Mouse (Mus musculus) neural tube, embryonic 13.5 days (tissue): ENCODE measurements around the gene Spag9. TPM values are rescaled to one million over a fixed set of nuclear protein-coding genes. Genes with fewer than 3 reads are reported as not detected.

Experiments used
- ATAC-seq: fragments of 200-750 bp; cut with Nextera tagmentation; 2 replicates; pipeline ENCODE4 v1.8.0; 2017; ENCODE audit warnings: low read depth, mild to moderate bottlenecking, moderate TSS enrichment, moderate library complexity
- H3K27ac ChIP-seq: fragments of 300-500 bp; sonication (generic); replicated peaks from 2 replicates; pipeline ENCODE4 v1.5.1; 2015; ENCODE audit warnings: moderate library complexity, mild to moderate bottlenecking, inconsistent platforms
- H3K27me3 ChIP-seq: fragments of 300-500 bp; sonication (generic); 2 replicates; pipeline ENCODE4 v1.6.1; 2015; ENCODE audit warnings: mild to moderate bottlenecking, inconsistent platforms
- H3K36me3 ChIP-seq: fragments of 300-500 bp; sonication (generic); 2 replicates; pipeline ENCODE4 v1.6.1; 2015; ENCODE audit warnings: mild to moderate bottlenecking, inconsistent platforms
- H3K4me1 ChIP-seq: fragments of 300-500 bp; sonication (generic); replicated peaks from 2 replicates; pipeline ENCODE4 v1.6.1; 2015; ENCODE audit warnings: inconsistent platforms
- H3K4me2 ChIP-seq: fragments of 300-500 bp; sonication (generic); 2 replicates; pipeline ENCODE4 v1.6.1; 2015; ENCODE audit warnings: inconsistent platforms, mild to moderate bottlenecking, moderate library complexity
- H3K4me3 ChIP-seq: fragments of 300-500 bp; sonication (generic); 2 replicates; pipeline ENCODE4 v1.5.1; 2015; ENCODE audit warnings: mild to moderate bottlenecking, inconsistent platforms
- H3K9ac ChIP-seq: fragments of 300-500 bp; sonication (generic); 2 replicates; pipeline ENCODE4 v1.6.1; 2015; ENCODE audit warnings: moderate library complexity, mild to moderate bottlenecking, inconsistent platforms
- H3K9me3 ChIP-seq: fragments of 300-500 bp; sonication (generic); 2 replicates; pipeline ENCODE4 v1.6.1; 2016; ENCODE audit warnings: inconsistent platforms
- WGBS: fragments of 180-500 bp; shearing (Covaris S2); methylation state at CpG from one replicate; pipeline ENCODE4 v1.1.7; 2015; 5-methylcytosine and 5-hydroxymethylcytosine counted together
- polyA plus RNA-seq: library from polyadenylated mRNA; unstranded; fragments of >200 nt; fragmentation: Nextera tagmentation; extraction: Ambion mirVana; gene quantifications from 2 replicates; pipeline ENCODE4 v1.2.1, GENCODE M21; 2015

Spag9 gene
- polyA plus RNA-seq, 1 experiment from 2014 or later: 82.4 TPM

DNA sequence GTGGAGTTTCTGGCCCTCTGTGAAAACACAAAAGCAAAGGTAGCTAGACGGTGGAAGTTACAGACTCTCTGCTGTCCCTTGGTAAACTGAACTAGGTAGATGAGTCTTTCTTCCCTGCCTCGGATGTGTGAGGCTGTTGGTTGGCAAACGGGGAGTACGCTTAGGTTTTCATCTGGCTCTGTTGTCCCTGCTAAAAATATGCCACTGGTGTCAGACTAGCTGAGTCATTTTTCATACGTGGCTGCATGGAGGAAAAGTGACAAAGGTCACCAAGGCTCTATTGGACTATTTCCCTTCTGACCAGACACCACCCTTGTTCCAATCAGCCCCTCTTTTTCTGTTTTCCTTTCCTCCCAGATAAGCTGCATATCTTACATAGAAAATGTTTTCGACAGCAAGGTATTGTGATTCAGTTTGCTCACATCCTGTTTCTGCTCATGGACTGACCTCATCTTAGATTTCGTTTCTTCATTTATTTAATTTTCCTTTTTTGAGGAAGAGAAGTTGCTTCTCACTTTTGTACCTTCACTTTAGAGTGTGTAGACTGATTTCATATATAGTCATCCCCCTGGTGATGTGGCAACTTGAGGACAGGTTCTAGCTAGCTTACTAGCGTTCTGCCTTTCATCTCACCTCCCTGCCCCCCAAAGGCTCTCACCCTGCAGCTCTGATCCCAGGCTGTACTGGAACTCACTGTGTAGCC, 8.1 kb upstream of the Spag9 start:
- peak overlapping the region; percentile 38; the same call in 1 of the 2 replicates for H3K27ac ChIP-seq

DNA sequence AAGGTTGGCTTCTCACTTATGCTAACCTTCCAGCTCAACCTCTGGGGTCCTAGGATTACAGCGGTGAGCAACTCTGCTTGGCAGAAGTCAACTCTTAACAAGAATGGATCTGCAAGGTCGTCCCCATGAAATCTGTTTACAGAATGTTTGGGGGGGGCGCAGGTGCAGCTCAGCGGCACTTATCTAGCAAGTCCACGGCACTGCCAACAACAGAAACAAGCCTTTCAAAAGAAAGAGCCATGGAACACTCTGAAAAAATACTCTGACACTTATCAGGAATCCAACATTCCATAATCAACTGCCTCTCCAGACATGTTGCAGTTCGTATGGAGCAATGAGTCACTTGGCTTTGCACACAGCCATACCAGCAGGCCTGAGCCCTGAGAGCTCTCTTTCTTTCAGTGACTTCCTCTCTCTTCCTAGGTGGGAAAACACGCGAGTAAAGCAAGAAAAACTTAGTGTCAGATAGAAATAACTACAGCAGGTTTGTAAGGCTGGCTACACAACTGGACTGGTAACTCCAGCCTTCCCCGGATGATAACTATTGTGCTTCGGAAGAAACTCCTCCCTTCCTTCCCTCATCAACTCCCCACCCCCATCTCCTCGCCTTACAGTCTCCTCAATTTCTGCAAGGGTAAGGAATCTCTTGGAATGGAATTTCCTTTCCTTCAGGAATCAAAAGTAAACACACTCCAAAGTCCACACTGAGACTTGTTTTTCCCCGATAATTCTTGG, 7.4 kb upstream of the Spag9 start:
- H3K9ac ChIP-seq: no peak overlapping the region
- ATAC-seq: no peak
- H3K27ac ChIP-seq: peak overlapping the region; percentile 38; the same call in 1 of the 2 replicates
- 69% methylated on average over 12 of the region's 12 CpGs for WGBS
- H3K27me3 ChIP-seq: peaks cover 7% of the 10 kb centered on the region; the same call in 1 of the 2 replicates
- H3K4me2 ChIP-seq: no peak overlapping the region
- H3K9me3 ChIP-seq: no peaks in the 10 kb centered on the region
- H3K36me3 ChIP-seq: no peaks in the 10 kb centered on the region
- H3K4me1 ChIP-seq: no peaks in the 10 kb centered on the region
- no peak overlapping the region for H3K4me3 ChIP-seq

More for the DNA sequence above, 8.1 kb upstream of the Spag9 start:
- 76% methylated on average over 8 of the region's 8 CpGs for WGBS
- H3K4me1 ChIP-seq: no peaks in the 10 kb centered on the region
- H3K36me3 ChIP-seq: no peaks in the 10 kb centered on the region
- ATAC-seq: no peak
- no peak overlapping the region for H3K9ac ChIP-seq
- no peak overlapping the region for H3K4me2 ChIP-seq
- no peak overlapping the region for H3K4me3 ChIP-seq
- H3K27me3 ChIP-seq: peaks cover 7% of the 10 kb centered on the region; the same call in 1 of the 2 replicates
- H3K9me3 ChIP-seq: no peaks in the 10 kb centered on the region

DNA sequence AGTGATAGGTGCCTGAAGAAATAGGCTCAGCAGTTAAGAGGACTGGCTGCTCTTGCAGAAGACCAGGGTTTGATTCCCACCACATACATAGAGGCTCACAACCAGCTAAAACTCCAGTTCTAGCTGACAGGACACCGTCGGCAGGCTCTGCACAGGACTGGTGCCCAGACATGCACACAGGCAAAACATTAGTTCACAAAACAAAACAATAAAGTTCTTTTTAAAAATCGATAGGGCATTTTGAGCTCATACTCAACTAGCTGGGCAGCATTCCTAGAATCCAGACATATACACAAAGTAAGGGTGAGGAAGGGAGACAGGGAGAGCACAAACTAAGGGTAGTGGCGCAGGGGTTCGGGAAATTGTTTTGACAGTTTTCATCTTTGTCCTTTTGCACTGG, 1.4 kb upstream of the Spag9 start:
- whole genome bisulfite sequencing: 73% methylated on average over 5 of the region's 5 CpGs
- Histone ChIP-seq H3K9me3 (no peaks in the 10 kb centered on the region), H3K36me3 (no peaks in the 10 kb centered on the region), H3K27ac (peak overlapping the region; percentile 95), H3K27me3 (peaks cover 2% of the 10 kb centered on the region; the same call in 1 of the 2 replicates), H3K4me1 (peaks cover 39% of the 10 kb centered on the region), H3K9ac (peak overlapping the region; percentile 78), H3K4me3 (peak overlapping the region; percentile 69), H3K4me2 (peak overlapping the region; percentile 83)
- no peak for ATAC-seq

DNA sequence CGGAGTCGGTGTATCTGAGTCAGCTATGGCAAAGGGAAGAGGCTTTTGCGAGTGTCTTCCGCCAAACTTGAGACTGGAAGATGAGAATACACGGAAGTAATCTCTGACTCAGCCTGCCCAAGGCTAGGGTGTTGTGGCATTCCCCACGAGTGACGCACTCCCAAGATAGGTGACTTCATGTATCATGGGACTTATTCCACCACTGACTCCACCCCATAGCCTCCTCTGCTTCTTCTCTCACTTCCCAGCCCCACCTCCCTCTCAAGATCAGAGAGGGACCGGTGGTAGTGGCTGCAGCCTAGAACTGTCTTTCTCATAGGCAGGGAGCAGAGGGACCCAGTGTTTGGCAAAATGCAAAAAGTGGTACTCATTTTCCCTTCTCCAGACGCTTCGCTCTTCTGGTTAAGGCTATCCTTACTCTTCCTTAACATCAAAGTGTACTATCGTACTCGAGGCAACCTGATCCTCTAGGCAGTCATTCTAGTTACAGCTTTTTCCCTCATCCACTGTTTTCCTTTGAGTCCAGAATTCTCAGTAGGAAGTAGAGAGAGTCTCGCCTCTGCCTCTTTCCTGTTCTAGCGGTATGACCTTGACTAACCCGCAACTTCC, 676 bp upstream of the Spag9 start:
- H3K36me3 ChIP-seq: no peaks in the 10 kb centered on the region
- H3K27me3 ChIP-seq: no peaks in the 10 kb centered on the region; the same call in 1 of the 2 replicates
- H3K4me1 ChIP-seq: peaks cover 42% of the 10 kb centered on the region
- H3K9me3 ChIP-seq: no peaks in the 10 kb centered on the region
- WGBS: 10% methylated on average over 15 of the region's 15 CpGs
- H3K27ac ChIP-seq: peak overlapping the region; percentile 95
- H3K9ac ChIP-seq: peak overlapping the region; percentile 78
- H3K4me3 ChIP-seq: peak overlapping the region; percentile 69
- peak overlapping the region; percentile 83 for H3K4me2 ChIP-seq
- ATAC-seq: peak; percentile 57

DNA sequence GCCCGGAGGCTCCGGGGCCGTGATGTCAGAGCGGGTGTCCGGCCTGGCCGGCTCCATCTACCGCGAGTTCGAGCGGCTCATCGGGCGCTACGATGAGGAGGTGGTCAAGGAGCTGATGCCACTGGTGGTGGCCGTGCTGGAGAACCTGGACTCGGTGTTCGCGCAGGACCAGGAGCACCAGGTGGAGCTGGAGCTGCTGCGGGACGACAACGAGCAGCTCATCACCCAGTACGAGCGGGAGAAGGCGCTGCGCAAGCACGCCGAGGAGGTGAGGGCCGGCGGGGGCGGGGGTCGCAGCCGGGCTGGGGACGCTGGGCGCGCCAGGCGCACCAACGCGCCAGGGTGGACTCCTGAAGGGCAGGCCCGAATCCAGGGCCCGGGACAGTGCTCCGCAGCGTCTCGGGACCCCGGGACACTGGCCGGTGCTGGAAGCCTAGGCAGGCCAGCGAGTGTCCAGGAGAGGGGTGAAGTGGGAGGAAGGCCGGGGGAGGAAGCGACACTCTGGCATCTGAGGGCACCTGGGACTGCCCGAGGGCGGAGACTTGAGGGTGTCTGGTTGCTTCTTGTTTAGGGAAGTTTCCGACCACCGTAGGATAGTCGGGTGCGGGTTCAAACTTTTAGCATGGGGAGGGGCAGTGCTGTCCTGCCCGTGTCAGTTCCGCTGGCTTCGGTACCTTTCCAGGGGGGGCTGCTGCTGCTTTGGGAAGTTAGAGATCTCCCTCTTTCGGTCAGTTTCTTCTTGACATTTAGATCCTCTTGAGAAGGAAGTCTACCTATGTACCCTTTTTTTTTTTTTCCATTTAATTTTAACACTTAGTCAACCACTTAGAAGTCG, 632 bp downstream of the Spag9 start:
- H3K9me3 ChIP-seq: no peaks in the 10 kb centered on the region
- H3K4me3 ChIP-seq: peak overlapping the region; percentile 69
- WGBS: under 1% methylated on average over 58 of the region's 58 CpGs
- peak overlapping the region; percentile 83 for H3K4me2 ChIP-seq
- H3K27me3 ChIP-seq: no peaks in the 10 kb centered on the region; the same call in 1 of the 2 replicates
- ATAC-seq: peak; percentile 70
- H3K36me3 ChIP-seq: no peaks in the 10 kb centered on the region
- peak overlapping the region; percentile 95 for H3K27ac ChIP-seq
- peak overlapping the region; percentile 91 for H3K9ac ChIP-seq
- peaks cover 42% of the 10 kb centered on the region for H3K4me1 ChIP-seq

DNA sequence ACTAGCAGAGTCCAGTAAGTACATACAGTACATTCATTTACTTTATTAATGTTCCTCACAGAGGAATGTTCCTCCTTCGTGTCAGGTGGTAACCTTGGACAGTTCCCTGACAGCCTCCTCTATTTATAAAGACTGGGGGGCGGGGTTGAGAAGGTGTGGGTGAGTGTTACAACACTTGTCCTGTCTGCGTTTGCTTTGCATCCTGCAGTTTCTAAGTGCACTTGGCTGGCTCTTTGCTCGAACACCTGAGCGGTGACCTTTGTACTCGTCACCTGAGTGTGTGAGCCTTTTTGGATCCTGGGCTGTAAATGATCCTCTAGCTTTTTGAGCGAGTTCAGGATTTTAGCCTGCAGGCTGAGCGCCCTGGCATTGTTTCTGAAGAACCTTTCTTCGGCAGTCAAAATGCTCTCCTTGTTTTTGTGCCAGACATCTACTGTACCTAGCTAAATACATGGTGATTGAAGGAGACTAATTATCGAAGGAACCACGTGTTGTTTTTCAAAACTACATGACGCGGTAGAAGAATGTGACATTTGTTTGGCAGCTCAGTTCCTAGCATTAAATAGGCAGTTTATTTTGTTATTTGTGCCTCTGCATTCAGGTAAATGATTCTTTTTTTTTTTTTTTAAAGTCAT, 1.4 kb downstream of the Spag9 start:
- peak overlapping the region; percentile 69 for H3K4me3 ChIP-seq
- peak overlapping the region; percentile 91 for H3K9ac ChIP-seq
- H3K9me3 ChIP-seq: no peaks in the 10 kb centered on the region
- peak overlapping the region; percentile 83 for H3K4me2 ChIP-seq
- peaks cover 42% of the 10 kb centered on the region for H3K4me1 ChIP-seq
- WGBS: 33% methylated on average over 13 of the region's 13 CpGs
- H3K27me3 ChIP-seq: no peaks in the 10 kb centered on the region
- H3K27ac ChIP-seq: no peak overlapping the region
- no peaks in the 10 kb centered on the region for H3K36me3 ChIP-seq
- no peak for ATAC-seq

DNA sequence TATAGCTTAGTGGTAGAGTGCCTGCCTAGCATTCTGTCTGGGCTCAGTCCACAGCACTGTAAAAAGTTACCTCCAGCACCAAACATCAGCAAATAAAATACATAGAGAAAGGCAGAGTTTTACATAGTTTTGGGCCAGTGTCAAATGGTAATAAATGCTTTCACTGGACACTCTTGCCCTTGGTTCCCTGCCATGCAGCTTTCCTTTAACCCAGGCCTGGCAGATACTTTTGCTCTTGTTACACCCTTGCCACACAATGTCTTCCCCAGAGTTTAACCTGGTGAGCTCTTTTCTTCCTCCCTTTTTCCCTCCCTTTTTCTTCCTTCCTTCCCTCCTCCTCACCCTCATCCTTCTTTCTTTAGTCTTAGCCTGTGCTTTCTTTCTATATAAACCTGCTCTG, 3.4 kb downstream of the Spag9 start:
- H3K4me3 ChIP-seq: no peak overlapping the region
- 0 out of 2 replicates have a peak, but pooled peaks cover 3% of the 10 kb centered on the region for H3K36me3 ChIP-seq
- ATAC-seq: no peak
- H3K27me3 ChIP-seq: no peaks in the 10 kb centered on the region
- peaks cover 42% of the 10 kb centered on the region for H3K4me1 ChIP-seq
- H3K9me3 ChIP-seq: no peaks in the 10 kb centered on the region
- no peak overlapping the region for H3K4me2 ChIP-seq
- no peak overlapping the region for H3K27ac ChIP-seq
- no peak overlapping the region for H3K9ac ChIP-seq

DNA sequence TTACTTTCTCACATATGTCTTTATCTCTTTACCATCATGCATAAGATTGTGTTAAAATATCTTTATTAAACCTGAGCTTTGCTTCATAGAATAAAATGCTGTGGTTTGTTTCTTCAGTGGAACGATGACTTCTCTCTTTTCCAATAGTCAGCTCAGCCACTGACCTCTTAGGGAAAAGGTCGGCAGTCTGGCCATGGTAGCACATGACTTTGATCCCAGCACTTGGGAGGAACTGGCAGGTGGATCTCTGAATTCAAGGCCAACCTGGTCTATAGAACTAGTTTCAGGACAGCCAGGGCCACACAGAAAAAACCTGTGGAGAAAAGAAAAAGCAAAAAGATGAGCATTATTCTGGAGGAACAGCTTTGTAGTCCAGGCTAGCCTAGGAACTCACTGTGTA, 7.5 kb downstream of the Spag9 start:
- H3K9me3 ChIP-seq: no peaks in the 10 kb centered on the region
- H3K27ac ChIP-seq: no peak overlapping the region
- no peak overlapping the region for H3K4me2 ChIP-seq
- peaks cover 14% of the 10 kb centered on the region for H3K4me1 ChIP-seq
- no peak overlapping the region for H3K4me3 ChIP-seq
- WGBS: 97% methylated on average over 2 of the region's 2 CpGs
- no peak overlapping the region for H3K9ac ChIP-seq
- 0 out of 2 replicates have a peak, but pooled peaks cover 3% of the 10 kb centered on the region for H3K36me3 ChIP-seq
- ATAC-seq: no peak
- H3K27me3 ChIP-seq: no peaks in the 10 kb centered on the region

DNA sequence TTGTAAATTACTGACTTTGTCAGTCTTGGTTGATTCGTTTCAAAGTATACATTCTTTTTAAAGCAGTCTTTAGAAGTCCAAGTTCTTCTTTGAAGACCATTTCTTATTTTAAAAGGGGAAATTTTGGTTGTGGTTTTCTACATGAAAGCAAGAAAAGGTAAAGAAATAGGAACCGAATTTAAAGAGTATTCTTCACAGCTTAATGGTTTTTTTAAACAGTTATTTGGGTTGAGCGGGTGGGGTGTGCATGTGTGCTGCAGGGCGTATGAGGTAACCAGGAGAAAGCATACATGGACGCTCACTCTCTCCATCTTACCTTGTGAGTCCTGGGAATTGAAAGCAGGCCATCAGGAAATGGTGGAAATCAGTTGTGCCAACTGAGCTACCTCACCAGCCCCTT, 23.2 kb downstream of the Spag9 start:
- Histone ChIP-seq H3K9me3 (no peaks in the 10 kb centered on the region), H3K4me3 (no peak overlapping the region), H3K9ac (no peak overlapping the region), H3K27me3 (no peaks in the 10 kb centered on the region), H3K4me2 (no peak overlapping the region), H3K27ac (no peak overlapping the region), H3K4me1 (peaks cover 5% of the 10 kb centered on the region; the same call in 1 of the 2 replicates), H3K36me3 (peaks cover 11% of the 10 kb centered on the region; the same call in 1 of the 2 replicates)
- ATAC-seq: no peak
- WGBS: 92% methylated on average over 5 of the region's 5 CpGs

DNA sequence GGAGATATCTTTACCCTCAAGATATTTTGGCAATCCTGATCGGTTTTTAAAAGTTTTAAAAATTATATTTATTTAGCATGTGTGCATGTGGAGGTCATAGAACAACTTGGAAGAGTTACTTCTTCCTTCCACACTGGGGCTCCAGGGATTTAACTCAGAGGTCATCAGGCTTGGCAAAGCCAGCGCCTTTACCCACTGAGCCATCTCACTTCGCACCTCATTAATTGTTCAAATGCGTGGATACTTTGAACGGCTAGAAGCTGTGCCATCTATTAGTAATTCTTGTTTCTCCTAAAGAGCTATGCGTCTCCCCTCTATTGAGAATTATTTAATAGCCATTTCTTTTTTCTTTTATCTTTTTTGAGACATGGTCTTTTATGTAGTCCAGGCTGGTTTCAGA, 24.5 kb downstream of the Spag9 start:
- H3K36me3 ChIP-seq: peaks cover 11% of the 10 kb centered on the region; the same call in 1 of the 2 replicates
- no peaks in the 10 kb centered on the region for H3K27me3 ChIP-seq
- no peak for ATAC-seq
- peaks cover 5% of the 10 kb centered on the region; the same call in 1 of the 2 replicates for H3K4me1 ChIP-seq
- H3K4me2 ChIP-seq: no peak overlapping the region
- no peak overlapping the region for H3K9ac ChIP-seq
- 57% methylated on average over 6 of the region's 6 CpGs for WGBS
- no peaks in the 10 kb centered on the region for H3K9me3 ChIP-seq
- no peak overlapping the region for H3K4me3 ChIP-seq
- no peak overlapping the region for H3K27ac ChIP-seq

DNA sequence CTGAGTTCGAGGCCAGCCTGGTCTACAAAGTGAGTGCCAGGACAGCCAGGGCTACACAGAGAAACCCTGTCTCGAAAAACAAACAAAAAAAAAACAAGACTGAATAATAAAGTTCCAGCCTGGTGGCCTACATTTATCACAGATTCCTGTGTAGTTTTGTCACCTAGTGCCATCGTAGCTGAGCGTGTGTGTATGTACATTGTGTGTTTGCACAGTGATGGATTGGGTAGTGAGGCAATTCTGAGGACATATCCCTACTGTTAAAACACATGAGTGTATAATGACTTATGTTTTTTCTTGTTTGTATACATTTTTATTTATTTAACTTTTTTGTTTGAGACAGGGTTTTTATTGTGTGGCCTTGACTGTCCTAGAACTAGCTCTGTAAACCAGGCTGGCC, 30.4 kb downstream of the Spag9 start:
- no peak overlapping the region for H3K9ac ChIP-seq
- H3K9me3 ChIP-seq: no peaks in the 10 kb centered on the region
- H3K4me1 ChIP-seq: no peaks in the 10 kb centered on the region
- ATAC-seq: no peak
- H3K27me3 ChIP-seq: no peaks in the 10 kb centered on the region
- H3K36me3 ChIP-seq: no peaks in the 10 kb centered on the region
- no peak overlapping the region for H3K4me2 ChIP-seq
- WGBS: 89% methylated on average over 4 of the region's 4 CpGs
- no peak overlapping the region for H3K27ac ChIP-seq
- H3K4me3 ChIP-seq: no peak overlapping the region
